Mouse (Mus musculus) heart, embryonic 14.5 days (tissue): Measurements from ENCODE around the gene Gas7. TPM values are rescaled to one million over a fixed set of nuclear protein-coding genes. Genes with fewer than 3 reads are reported as not detected.
A peak's percentile ranks its signal among the peaks of the same experiment; 100 is the strongest.

Source experiments
- ATAC-seq: fragments of 200-750 bp; cut with Nextera tagmentation; 2 replicates; pipeline ENCODE4 v1.8.0; 2017; ENCODE audit warnings: low read depth, moderate TSS enrichment; ENCODE audit not compliant: insufficient number of reproducible peaks, insufficient read depth, low FRiP score
- H3K27ac ChIP-seq, 2 experiments: fragments of 200-500 bp in 1 of 2; fragments of 300-500 bp in 1 of 2; sonication (generic) in 1 of 2; replicated peaks in 1 of 2; 2 replicates each; pipeline ENCODE4 v1.5.1; 2012 to 2014; ENCODE audit warnings: low read depth in 2 of 2, low read length in 2 of 2, control low read depth in 1 of 2, mild to moderate bottlenecking in 1 of 2, mixed read lengths in 1 of 2; ENCODE audit not compliant: control insufficient read depth in 1 of 2, insufficient read depth in 1 of 2
- H3K27me3 ChIP-seq: fragments of 300-500 bp; sonication (generic); 2 replicates; pipeline ENCODE4 v1.6.1; 2014; ENCODE audit warnings: mild to moderate bottlenecking, low read length, control low read depth; ENCODE audit not compliant: control insufficient read depth, insufficient read depth
- H3K36me3 ChIP-seq: fragments of 300-500 bp; sonication (generic); 2 replicates; pipeline ENCODE4 v1.6.1; 2014; ENCODE audit warnings: mild to moderate bottlenecking, control low read depth, low read length, mixed read lengths; ENCODE audit not compliant: control insufficient read depth, insufficient read depth
- H3K4me1 ChIP-seq, 2 experiments: fragments of 200-500 bp in 1 of 2; fragments of 300-500 bp in 1 of 2; sonication (generic) in 1 of 2; 2 replicates each; pipeline ENCODE4 v1.6.1; 2012 to 2014; ENCODE audit warnings: low read length in 2 of 2, control low read depth in 1 of 2, mixed read lengths in 1 of 2; ENCODE audit not compliant: control insufficient read depth in 2 of 2, insufficient read depth in 2 of 2
- H3K4me2 ChIP-seq: fragments of 300-500 bp; sonication (generic); 2 replicates; pipeline ENCODE4 v1.6.1; 2014; ENCODE audit warnings: mild to moderate bottlenecking, low read length
- H3K4me3 ChIP-seq, 2 experiments: fragments of 200-500 bp in 1 of 2; fragments of 300-500 bp in 1 of 2; sonication (generic) in 1 of 2; 2 replicates each; pipeline ENCODE4 v1.5.1; 2012 to 2014; ENCODE audit warnings: low read length in 2 of 2, mild to moderate bottlenecking in 2 of 2, control low read depth in 1 of 2, low read depth in 1 of 2, moderate library complexity in 1 of 2; ENCODE audit not compliant: control insufficient read depth in 1 of 2, insufficient read depth in 1 of 2
- H3K9ac ChIP-seq: fragments of 300-500 bp; sonication (generic); 2 replicates; pipeline ENCODE4 v1.6.1; 2014; ENCODE audit warnings: mild to moderate bottlenecking, low read length
- H3K9me3 ChIP-seq: fragments of 300-500 bp; sonication (generic); 2 replicates; pipeline ENCODE4 v1.6.1; 2016; ENCODE audit warnings: low read length, control low read depth; ENCODE audit not compliant: control insufficient read depth
- WGBS: fragments of 180-500 bp; shearing (Covaris S2); extraction: QIAGEN DNeasy Blood & Tissue Kit; methylation state at CpG from one replicate; pipeline ENCODE4 v1.1.7; 2014; 5-methylcytosine and 5-hydroxymethylcytosine counted together
- polyA plus RNA-seq: library from polyadenylated mRNA; unstranded; fragments of >200 nt; fragmentation: Nextera tagmentation; extraction: Ambion mirVana; gene quantifications from 2 replicates; pipeline ENCODE4 v1.2.1, GENCODE M21; 2014

Gas7 gene
- polyA plus RNA-seq, 1 experiment from 2014 or later: 7.5 TPM

GRCm38 (mm10) chr11:67523806-67524205 is 68.6 kb downstream of the Gas7 start:
- WGBS: 49% methylated on average over 3 of the region's 3 CpGs
- H3K9ac ChIP-seq: no peak overlapping the region
- no peak for ATAC-seq

DNA sequence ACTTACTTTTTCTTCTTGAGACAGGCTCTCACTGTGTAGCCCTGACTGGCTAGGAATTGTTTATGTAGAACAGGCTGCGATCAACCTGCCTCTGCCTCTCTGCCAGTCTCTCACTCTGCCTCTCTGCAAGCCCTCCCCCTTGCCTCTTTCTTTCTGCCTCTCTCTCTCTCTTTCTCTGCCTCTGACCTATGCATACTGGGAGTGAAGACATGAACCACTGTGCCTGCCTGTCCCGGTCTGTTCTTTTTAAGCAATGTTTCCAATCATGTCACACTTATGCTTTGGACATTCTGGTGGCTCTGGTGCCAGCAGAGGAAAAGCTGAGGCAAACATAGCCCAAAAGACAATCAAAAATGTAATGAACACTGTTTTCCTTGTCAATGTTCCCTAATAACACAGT is 69.5 kb downstream of the Gas7 start:
- Histone ChIP-seq H3K27me3 (no peaks in the 10 kb centered on the region), H3K36me3 (no peaks in the 10 kb centered on the region), H3K9ac (peak overlapping the region; percentile 9; the same call in 1 of the 2 replicates), H3K4me1 (peaks cover 20 to 38% of the 10 kb centered on the region in 2 experiments), H3K27ac (peak overlapping the region in 1 of 2 experiments; percentile 26; a peak in 1 of 4 replicates), H3K4me2 (no peak overlapping the region), H3K9me3 (no peaks in the 10 kb centered on the region), H3K4me3 (no peak overlapping the region)
- 35% methylated on average over 2 of the region's 2 CpGs for WGBS
- no peak for ATAC-seq

More at GRCm38 (mm10) chr11:67523806-67524205, 68.6 kb downstream of the Gas7 start:
- Histone ChIP-seq H3K27ac (no peak overlapping the region), H3K4me2 (no peak overlapping the region), H3K4me3 (no peak overlapping the region), H3K9me3 (no peaks in the 10 kb centered on the region), H3K4me1 (peaks cover 20 to 38% of the 10 kb centered on the region in 2 experiments), H3K27me3 (no peaks in the 10 kb centered on the region), H3K36me3 (no peaks in the 10 kb centered on the region)

DNA sequence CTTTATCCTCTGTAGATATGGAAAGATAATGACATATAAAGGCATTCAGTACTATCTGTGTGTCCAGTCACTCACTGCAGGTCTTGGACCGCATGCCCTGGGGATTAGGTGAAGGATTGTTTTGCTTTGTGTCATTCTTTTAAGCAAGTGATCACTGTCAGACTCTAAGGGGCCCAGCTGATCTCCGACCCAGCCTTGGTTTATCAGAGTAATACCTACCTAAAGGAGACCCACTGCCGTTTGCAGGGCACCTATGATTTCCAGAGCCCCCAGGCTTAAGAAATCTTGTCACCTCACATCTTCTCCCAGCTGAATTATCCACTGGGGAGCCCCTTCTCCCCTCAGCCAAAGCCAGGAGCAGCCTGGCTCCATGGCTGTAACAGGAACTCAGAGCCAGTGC is 70.6 kb downstream of the Gas7 start:
- Histone ChIP-seq H3K4me2 (no peak overlapping the region), H3K9ac (no peak overlapping the region), H3K27me3 (no peaks in the 10 kb centered on the region), H3K36me3 (no peaks in the 10 kb centered on the region), H3K27ac (0 out of 4 replicates have a peak overlapping the region, but pooled peaks of 1 of the 2 experiments have one; percentile 37), H3K4me3 (no peak overlapping the region), H3K4me1 (peaks cover 20 to 38% of the 10 kb centered on the region in 2 experiments), H3K9me3 (no peaks in the 10 kb centered on the region)
- no peak for ATAC-seq
- WGBS: 43% methylated on average over 3 of the region's 3 CpGs

DNA sequence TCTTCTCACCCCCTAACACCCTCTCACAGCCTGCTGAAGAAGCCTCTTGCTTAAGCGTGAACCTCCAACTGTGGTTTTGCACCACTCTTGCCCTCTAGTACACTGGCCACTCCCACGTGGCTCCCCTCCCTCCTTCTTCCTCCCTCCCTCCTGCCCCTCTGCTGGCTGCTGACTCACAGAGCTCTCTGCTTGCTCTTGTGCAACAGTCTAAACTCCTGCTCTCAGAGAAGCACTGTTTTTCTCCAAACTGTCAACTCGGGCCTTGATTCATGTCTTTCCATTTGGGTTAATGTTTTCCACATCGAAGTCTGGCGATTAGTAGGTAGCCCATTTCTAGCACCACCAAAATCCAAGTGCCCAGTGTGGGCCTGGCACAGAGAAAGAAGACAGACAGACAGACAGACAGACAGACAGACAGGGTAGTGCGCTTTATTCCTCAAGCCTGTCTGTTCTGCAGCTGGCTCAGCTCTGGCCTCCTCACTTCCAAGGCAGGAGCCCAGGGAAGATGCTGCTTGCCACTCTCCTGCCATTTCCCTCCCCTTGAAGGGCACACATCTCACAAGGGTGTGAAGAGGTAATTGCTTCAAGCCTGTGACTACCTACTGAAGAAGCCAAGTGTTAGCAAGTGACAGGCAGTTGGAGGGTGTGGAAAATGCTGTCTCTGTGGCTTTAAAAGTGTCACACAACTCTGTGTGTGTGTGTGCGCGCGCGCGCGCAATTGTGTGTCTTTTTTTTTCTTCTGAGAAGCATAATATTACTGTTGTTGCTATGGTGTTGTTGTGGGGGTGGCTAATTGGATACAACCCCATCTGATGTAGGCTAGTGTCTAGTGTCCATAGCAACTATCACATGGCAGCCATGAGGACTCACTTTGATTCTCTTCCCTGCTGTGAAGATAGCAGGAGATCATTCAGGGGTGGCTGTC is 71.6 kb downstream of the Gas7 start:
- H3K9me3 ChIP-seq: no peaks in the 10 kb centered on the region
- H3K27me3 ChIP-seq: no peaks in the 10 kb centered on the region
- peaks cover 20 to 38% of the 10 kb centered on the region in 2 experiments for H3K4me1 ChIP-seq
- no peak for ATAC-seq
- H3K9ac ChIP-seq: no peak overlapping the region
- WGBS: 70% methylated on average over 12 of the region's 12 CpGs
- no peak overlapping the region for H3K4me2 ChIP-seq
- H3K27ac ChIP-seq: peak overlapping the region; percentile 12 to 37; a peak in 2 of 4 replicates
- H3K4me3 ChIP-seq: no peak overlapping the region
- H3K36me3 ChIP-seq: no peaks in the 10 kb centered on the region

GRCm38 (mm10) chr11:67531286-67531685 is 76.0 kb downstream of the Gas7 start:
- WGBS: 64% methylated on average over 2 of the region's 2 CpGs
- H3K4me1 ChIP-seq: peaks cover 18 to 22% of the 10 kb centered on the region in 2 experiments
- no peak for ATAC-seq
- no peaks in the 10 kb centered on the region for H3K36me3 ChIP-seq
- H3K4me2 ChIP-seq: no peak overlapping the region
- H3K27ac ChIP-seq: no peak overlapping the region
- no peak overlapping the region for H3K9ac ChIP-seq
- H3K4me3 ChIP-seq: no peak overlapping the region
- no peaks in the 10 kb centered on the region for H3K27me3 ChIP-seq
- no peaks in the 10 kb centered on the region for H3K9me3 ChIP-seq

GRCm38 (mm10) chr11:67531926-67532565 is 76.8 kb downstream of the Gas7 start:
- H3K36me3 ChIP-seq: no peaks in the 10 kb centered on the region
- no peaks in the 10 kb centered on the region for H3K27me3 ChIP-seq
- ATAC-seq: no peak
- peaks cover 13 to 17% of the 10 kb centered on the region in 2 experiments for H3K4me1 ChIP-seq
- peak overlapping the region in 1 of 2 experiments; percentile 8; a peak in 1 of 4 replicates for H3K27ac ChIP-seq
- H3K9me3 ChIP-seq: no peaks in the 10 kb centered on the region
- H3K4me2 ChIP-seq: no peak overlapping the region
- 36% methylated on average over 6 of the region's 6 CpGs for WGBS
- no peak overlapping the region for H3K9ac ChIP-seq
- H3K4me3 ChIP-seq: no peak overlapping the region

- peaks cover 9 to 10% of the 10 kb centered on the region in 2 experiments for H3K4me1 ChIP-seq
- WGBS: 55% methylated on average over 10 of the region's 10 CpGs
- no peak overlapping the region for H3K4me3 ChIP-seq
- H3K27me3 ChIP-seq: no peaks in the 10 kb centered on the region
- no peaks in the 10 kb centered on the region for H3K36me3 ChIP-seq
- no peaks in the 10 kb centered on the region for H3K9me3 ChIP-seq
- no peak for ATAC-seq
- H3K27ac ChIP-seq: no peak overlapping the region; a peak in 1 of 4 replicates
- no peak overlapping the region for H3K9ac ChIP-seq
- H3K4me2 ChIP-seq: no peak overlapping the region
Observed at GRCm38 (mm10) chr11:67532728-67533127, 77.5 kb downstream of the Gas7 start.
